Mouse (Mus musculus) brown adipose tissue, adult 24 weeks (tissue): Measurements from ENCODE around the gene Trmt10c. TPM values are rescaled to one million over a fixed set of nuclear protein-coding genes. Genes with fewer than 3 reads are reported as not detected.
"Not testable (repeated sequence)": the region's sequence is repeated elsewhere in the genome, so short reads cannot be mapped to it uniquely, and the experiment has no call there.

Source experiments
- H3K27ac ChIP-seq: fragments of 200-500 bp; replicated peaks from 2 replicates; pipeline ENCODE4 v1.5.1; 2012; ENCODE audit warnings: low read depth, mild to moderate bottlenecking, low read length
- H3K4me1 ChIP-seq: fragments of 200-500 bp; 2 replicates; pipeline ENCODE4 v1.6.1; 2012; ENCODE audit warnings: low read length, mixed read lengths; ENCODE audit not compliant: control insufficient read depth, insufficient read depth, insufficient read length
- H3K4me3 ChIP-seq: fragments of 200-500 bp; 2 replicates; pipeline ENCODE4 v1.5.1; 2012; ENCODE audit warnings: low read depth, mild to moderate bottlenecking, low read length, moderate library complexity; ENCODE audit not compliant: insufficient read depth
- polyA plus RNA-seq: library from polyadenylated mRNA; stranded (reverse); fragments of >200 nt; gene quantifications from 2 replicates; pipeline ENCODE4 v1.2.4, GENCODE M21; 2012; ENCODE audit not compliant: missing spikeins, insufficient read depth, insufficient read length

The Trmt10c gene
- 24.5 and 25.4 TPM in 2 replicates for polyA plus RNA-seq

DNA sequence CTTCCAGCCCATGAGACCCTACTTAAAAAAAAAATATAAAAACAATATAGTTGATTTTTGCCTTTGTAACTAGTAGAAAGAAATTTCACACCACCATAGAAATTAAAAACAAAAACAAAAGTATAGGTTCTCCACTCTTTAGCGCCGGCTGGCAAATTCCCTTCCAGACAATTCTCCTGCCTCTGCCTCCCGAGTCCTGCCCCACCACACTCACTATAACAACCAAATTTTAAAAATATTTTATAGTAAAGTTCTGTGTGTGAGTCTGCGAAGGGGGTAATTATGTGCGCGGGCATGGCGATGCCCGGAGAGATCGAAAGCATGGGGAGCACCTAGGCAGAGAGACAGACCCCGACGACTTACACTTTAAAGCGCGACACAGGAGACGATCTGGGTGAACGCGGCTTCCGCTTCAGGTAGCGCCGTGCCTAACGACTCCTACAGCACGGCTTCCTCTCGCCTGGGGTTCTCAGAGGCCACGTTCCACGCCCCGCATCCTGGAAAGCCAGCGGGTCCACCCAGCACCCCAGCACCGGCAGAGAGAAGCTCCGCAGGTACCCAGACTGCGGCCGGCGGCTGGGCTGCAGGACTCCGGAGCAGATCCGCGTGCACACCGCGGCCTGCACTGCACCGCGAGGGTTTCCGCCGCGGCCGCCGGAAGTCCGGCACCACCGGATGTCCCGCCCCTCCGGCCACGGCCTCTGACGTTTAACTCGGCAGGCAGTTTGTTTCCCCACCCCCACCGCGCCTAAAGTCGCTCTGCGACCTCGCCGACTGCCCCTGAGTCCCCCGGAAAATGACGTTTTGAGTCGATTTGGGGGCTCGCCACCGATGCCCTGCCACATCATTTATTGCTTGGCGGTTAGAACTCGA lies at the start of gene Trmt10c:
TSS of gene Trmt10c (minus strand) at position 682 of the 873 bp plus-strand sequence.
- H3K27ac ChIP-seq: peak within 1 kb of the TSS; percentile 99
- peak within 1 kb of the TSS; percentile 99 for H3K4me3 ChIP-seq
- peaks cover 3% of the 10 kb centered on the region; the same call in 1 of the 2 replicates for H3K4me1 ChIP-seq

DNA sequence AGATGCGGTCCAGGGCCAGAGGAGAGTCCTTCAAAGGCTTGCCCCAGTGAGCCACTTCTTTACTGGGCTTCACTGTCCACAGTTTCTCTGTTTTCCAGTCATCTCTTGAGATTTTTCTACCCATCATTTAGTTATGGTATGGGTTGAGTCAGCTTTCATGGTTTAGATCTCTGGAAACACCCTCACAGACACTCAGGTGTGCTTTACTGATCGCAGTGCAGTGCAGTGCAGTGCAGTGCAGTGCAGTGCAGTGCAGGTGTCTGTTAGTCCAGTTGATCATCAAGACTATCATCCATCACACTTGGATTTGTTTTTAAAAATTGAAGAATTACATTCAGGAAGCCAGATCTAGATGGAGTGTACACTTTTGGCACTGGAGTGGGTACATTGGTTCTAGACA lies 48.7 kb upstream of the Trmt10c start:
- no peak overlapping the region for H3K4me3 ChIP-seq
- H3K4me1 ChIP-seq: no peaks in the 10 kb centered on the region
- H3K27ac ChIP-seq: no peak overlapping the region

DNA sequence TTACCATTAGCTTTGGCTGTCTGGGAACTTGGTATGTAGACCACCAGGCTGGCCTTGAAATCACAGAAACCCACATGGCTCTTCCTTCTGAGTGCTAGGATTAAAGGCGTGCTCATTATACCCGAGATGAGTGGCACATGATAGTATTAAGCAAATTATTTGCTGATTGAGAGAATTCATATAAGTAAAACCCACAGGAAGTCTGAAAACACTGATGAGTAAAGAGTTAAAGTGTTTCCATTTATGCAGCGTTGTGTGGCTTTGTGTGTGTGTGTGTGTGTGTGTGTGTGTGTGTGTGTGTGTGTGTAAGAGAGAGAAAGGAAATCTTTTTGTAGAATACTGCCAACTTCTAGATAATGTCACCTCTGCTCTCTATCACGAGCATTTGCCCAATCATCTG lies 44.1 kb upstream of the Trmt10c start:
- no peak overlapping the region for H3K4me3 ChIP-seq
- H3K27ac ChIP-seq: no peak overlapping the region

DNA sequence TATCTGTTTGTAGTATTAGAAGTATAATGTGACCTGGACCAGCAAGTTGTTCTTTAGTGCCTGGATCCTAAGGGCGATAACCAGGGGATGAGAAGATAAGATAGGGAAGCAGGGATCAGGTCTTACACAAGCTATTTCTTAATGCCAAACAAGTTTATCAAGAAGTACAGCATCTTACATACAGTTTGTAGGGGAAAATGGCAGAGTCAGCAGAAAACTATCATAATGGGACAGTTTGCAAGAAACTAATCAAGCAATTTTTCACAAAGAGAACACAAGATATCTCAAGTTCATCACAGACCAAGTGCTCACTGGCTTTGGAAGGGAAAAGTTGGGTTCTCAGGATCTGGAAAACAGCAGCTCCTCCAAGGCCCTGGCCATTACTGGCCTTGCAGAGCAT lies 41.8 kb upstream of the Trmt10c start:
- no peak overlapping the region for H3K4me3 ChIP-seq
- no peak overlapping the region for H3K27ac ChIP-seq
- H3K4me1 ChIP-seq: peaks cover 3% of the 10 kb centered on the region; the same call in 1 of the 2 replicates

More for the DNA sequence above, 44.1 kb upstream of the Trmt10c start:
- no peaks in the 10 kb centered on the region for H3K4me1 ChIP-seq

DNA sequence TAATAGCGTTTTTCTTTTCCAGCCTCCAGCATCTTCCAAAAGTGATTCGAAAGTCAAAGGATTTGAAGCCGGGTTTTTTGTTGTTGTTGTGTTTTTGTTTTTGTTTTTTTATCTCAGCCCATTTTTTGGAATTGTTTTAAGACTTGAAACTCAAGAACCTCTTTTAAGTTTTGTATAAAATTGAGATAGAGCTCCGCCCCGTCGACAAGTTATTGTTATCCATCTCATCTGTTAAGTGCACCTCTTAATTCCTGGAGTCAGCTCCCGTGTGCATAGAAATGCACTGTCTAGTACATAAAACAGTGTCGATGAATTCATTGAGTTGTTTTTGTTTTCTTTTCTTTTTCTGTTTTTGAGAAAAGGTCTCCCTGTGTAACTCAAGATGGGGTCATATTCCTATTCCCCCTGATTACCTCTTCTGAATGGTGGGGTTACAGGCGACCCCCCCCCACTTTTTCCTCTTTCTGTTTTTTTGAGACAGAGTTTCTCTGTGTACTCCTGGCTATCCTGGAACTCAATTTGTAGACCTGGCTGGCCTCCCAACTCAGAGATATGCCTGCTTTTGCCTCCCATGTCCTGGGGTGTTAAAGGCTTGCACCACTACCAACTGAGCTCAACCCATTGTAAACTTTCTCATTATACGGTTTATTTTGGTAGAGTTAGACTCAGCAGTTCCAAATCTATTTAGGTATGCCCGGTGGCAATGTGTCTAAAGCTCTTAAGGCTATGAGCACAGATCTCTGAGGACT lies 38.7 kb upstream of the Trmt10c start:
- Histone ChIP-seq H3K4me1 (peaks cover 3% of the 10 kb centered on the region; the same call in 1 of the 2 replicates), H3K4me3 (peak overlapping the region; percentile 99), H3K27ac (0 out of 2 replicates have a peak overlapping the region, but pooled peaks have one; percentile 33)

DNA sequence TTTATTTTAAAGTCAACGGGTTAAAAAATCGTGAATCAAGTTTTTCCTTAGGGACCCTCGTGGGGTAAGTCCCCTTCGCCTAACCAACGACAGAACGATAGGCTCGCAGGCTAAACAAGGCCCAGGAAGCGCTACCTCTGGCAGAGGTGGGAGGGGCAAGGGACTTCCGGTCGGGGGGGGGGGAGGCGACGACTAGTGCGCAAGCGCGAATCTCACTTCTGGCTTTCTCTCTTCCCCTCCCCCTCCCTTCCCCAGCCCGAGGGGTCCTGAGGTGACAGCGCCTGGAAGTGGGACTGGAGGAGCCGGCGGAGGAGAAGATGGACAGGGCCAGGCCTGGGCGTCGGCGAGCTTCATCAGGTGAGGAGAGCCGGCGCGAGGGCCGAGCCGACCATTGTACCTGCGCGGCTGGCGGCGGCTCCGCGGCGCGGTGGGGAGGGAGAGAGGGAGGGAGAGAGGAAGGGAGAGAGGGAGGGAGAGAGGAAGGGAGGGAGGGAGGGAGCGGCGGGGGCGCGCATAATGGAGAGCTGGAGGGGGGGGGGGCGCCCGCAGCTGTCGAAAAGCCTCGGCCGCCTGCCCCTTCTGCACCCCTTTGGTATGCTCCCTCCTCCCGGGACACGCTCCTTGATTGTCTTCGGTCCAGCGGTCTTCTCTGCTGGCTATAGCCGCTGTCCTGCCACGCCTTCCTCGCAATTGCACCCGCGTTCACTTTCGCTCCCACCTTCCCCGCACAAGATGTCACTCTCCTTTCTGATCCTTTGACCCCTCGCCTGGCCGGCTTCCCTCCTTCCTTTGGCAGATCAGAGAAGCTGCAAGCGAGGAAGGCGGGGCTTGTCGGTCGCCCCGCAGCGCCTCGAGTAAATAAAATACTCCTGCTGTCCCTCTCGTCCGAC lies 37.8 kb upstream of the Trmt10c start:
- Histone ChIP-seq H3K4me3 (peak overlapping the region; percentile 99), H3K4me1 (peaks cover 3% of the 10 kb centered on the region; the same call in 1 of the 2 replicates), H3K27ac (peak overlapping the region; percentile 88)

- Histone ChIP-seq H3K4me3 (no peak overlapping the region), H3K4me1 (peaks cover 3% of the 10 kb centered on the region; the same call in 1 of the 2 replicates), H3K27ac (no peak overlapping the region)
Measured at GRCm38 (mm10) chr16:56074565-56074964, 36.9 kb upstream of the Trmt10c start.

GRCm38 (mm10) chr16:56074122-56074521 lies 36.5 kb upstream of the Trmt10c start:
- Histone ChIP-seq H3K4me3 (no peak overlapping the region), H3K27ac (no peak overlapping the region), H3K4me1 (peaks cover 3% of the 10 kb centered on the region; the same call in 1 of the 2 replicates)

- not testable (repeated sequence) for H3K27ac ChIP-seq, H3K4me1 ChIP-seq, H3K4me3 ChIP-seq
Measured at GRCm38 (mm10) chr16:56073150-56073549, 35.5 kb upstream of the Trmt10c start.

- no peak overlapping the region for H3K27ac ChIP-seq
- peaks cover 3% of the 10 kb centered on the region; the same call in 1 of the 2 replicates for H3K4me1 ChIP-seq
- no peak overlapping the region for H3K4me3 ChIP-seq
Measured at GRCm38 (mm10) chr16:56072533-56072932, 34.9 kb upstream of the Trmt10c start.

GRCm38 (mm10) chr16:56071317-56072232 lies 34.0 kb upstream of the Trmt10c start:
- Histone ChIP-seq H3K27ac (no peak overlapping the region), H3K4me3 (no peak overlapping the region), H3K4me1 (peaks cover 3% of the 10 kb centered on the region; the same call in 1 of the 2 replicates)

DNA sequence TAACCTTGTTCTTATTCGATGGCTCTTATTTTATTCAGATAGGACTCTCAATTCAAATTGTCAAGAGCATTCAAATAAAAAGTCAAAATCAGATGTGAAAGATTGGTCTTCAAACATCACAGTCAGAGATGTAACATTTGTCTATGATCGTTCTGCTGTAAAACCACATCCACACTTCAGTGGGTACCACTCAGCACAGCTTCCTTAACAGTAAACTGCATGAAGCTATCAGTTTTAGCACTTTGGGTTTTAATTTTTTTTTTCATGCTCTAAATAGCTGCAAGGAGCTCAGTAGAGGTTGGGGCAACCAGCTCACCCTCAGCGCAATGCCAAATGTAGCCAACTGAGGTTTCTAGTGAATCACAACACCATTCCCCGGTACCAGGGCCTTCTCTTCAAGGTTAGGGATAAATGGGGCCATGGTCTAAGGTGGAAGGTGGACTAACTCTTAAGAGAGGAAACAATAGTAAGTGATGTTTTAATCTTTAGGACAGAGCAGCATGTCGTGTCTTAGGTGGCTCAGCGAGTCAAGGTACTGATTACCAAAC lies 31.0 kb upstream of the Trmt10c start:
- no peak overlapping the region for H3K27ac ChIP-seq
- H3K4me3 ChIP-seq: no peak overlapping the region
- H3K4me1 ChIP-seq: no peaks in the 10 kb centered on the region

GRCm38 (mm10) chr16:56066113-56066512 lies 28.5 kb upstream of the Trmt10c start:
- H3K4me1 ChIP-seq: no peaks in the 10 kb centered on the region
- no peak overlapping the region for H3K27ac ChIP-seq
- H3K4me3 ChIP-seq: no peak overlapping the region
